In the genomic region with DNA sequence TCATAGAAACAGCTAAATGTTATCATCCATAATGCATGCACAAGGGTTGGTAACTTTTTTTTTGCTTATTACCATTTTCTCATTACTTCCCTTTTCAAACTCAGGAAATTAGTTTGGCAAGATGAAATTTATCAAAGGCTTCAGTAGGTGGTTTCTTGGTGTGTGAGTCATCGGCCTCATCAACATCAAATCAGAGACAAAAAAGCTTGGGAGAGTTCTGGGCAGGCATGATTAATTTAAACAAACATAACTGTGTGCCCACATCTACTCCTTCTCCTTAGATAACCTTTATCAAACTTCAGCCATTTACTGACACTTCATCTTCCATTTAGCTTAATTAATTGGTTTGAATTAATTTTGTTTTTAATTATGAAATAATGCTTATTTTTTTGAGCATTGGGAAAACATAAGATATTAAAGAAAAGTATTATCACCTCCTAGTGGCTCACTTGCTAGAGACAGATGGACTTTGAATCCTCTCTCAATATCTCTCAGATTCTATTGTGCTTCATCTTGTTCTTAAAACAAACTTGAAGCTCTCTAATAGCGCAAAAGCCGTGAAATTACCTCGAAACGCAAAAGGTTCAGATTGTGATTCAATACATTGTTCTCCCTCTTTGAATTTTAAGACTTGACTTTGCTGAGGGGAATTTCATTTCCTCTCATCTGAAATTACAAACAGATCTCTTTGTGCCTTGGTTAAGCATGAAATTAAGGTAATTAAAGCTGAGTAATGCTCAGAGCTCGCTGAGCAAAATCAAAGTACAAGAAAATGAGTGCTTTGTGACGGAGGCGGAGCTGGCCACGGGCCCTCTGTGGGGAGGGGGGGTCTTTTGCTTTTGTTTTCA, we compare ENCODE assay signal across 16 mouse cellular contexts.
A peak's percentile ranks its signal among the peaks of the same experiment; 100 is the strongest.
DNase-seq lines count a peak whose midpoint lies in the region; ATAC-seq and TF ChIP-seq lines count a peak whose summit lies in the region.
"Had no signal": no experiment of that assay in that cellular context is flagged by ENCODE, and none has a peak within 500 bp of the region (broad histone marks: within the 10 kb centered on the region; RNA-seq: fewer than 3 reads in every experiment).

No protein-coding gene starts in this region.

- no peak overlapping the region for H3K4me2 ChIP-seq in hindbrain, embryonic 12.5 days (replicated peaks)
- H3K4me2 ChIP-seq in hindbrain, embryonic 13.5 days = no peak overlapping the region
- no peak overlapping the region; the same call in 1 of the 2 replicates for H3K4me2 ChIP-seq in forebrain, embryonic 12.5 days
- H3K4me2 ChIP-seq in midbrain, embryonic 13.5 days (replicated peaks) = peak overlapping the region; percentile 17; the same call in 1 of the 2 replicates

- H3K36me3 ChIP-seq in hindbrain, embryonic 12.5 days = no peaks in the 10 kb centered on the region
- no peaks in the 10 kb centered on the region for H3K36me3 ChIP-seq in hindbrain, embryonic 13.5 days
- no peaks in the 10 kb centered on the region for H3K36me3 ChIP-seq in forebrain, embryonic 12.5 days (replicated peaks)
- no peaks in the 10 kb centered on the region for H3K36me3 ChIP-seq in midbrain, embryonic 13.5 days
- H3K36me3 ChIP-seq in heart, adult 2 months (ENCODE audit: control insufficient read depth, insufficient read depth, low read length) = no peaks in the 10 kb centered on the region
- H3K36me3 ChIP-seq: G1E had no signal

- H3K4me3 ChIP-seq in hindbrain, embryonic 12.5 days = no peak overlapping the region
- H3K4me3 ChIP-seq in hindbrain, embryonic 13.5 days = no peak overlapping the region
- no peak overlapping the region for H3K4me3 ChIP-seq in forebrain, embryonic 12.5 days (replicated peaks)
- H3K4me3 ChIP-seq in midbrain, embryonic 13.5 days (replicated peaks) = no peak overlapping the region
- H3K4me3 ChIP-seq in heart, adult 2 months = no peak overlapping the region
- H3K4me3 ChIP-seq: myocyte had no signal

- TF ChIP-seq POLR2A in heart, adult 2 months (IDR thresholded peaks at IDR 0.05; ENCODE audit: insufficient read depth, low read depth, low read length) = no peak

- no peak overlapping the region for H3K9ac ChIP-seq in hindbrain, embryonic 12.5 days
- no peak overlapping the region for H3K9ac ChIP-seq in hindbrain, embryonic 13.5 days
- H3K9ac ChIP-seq in forebrain, embryonic 12.5 days = no peak overlapping the region
- H3K9ac ChIP-seq in midbrain, embryonic 13.5 days (replicated peaks) = no peak overlapping the region
- no peak overlapping the region for H3K9ac ChIP-seq in heart, adult 2 months (ENCODE audit: low read depth, low read length)

- no peak for TF ChIP-seq EP300 in heart, adult 2 months (IDR thresholded peaks at IDR 0.05; ENCODE audit: insufficient read depth, low read depth, low read length)

- no peaks in the 10 kb centered on the region for H3K79me2 ChIP-seq in heart, adult 2 months (replicated peaks; ENCODE audit: control insufficient read depth, insufficient read depth, low read length)

- WGBS in hindbrain, embryonic 12.5 days = 38% methylated on average over 9 of the region's 9 CpGs
- 28% methylated on average over 9 of the region's 9 CpGs for WGBS in hindbrain, embryonic 13.5 days
- WGBS in forebrain, embryonic 12.5 days = 20% methylated on average over 9 of the region's 9 CpGs
- WGBS in midbrain, embryonic 13.5 days = 17% methylated on average over 9 of the region's 9 CpGs
- WGBS in heart, adult 2 months = 75% methylated on average over 9 of the region's 9 CpGs

- intact Hi-C loops in heart, adult 2 months (cut with DNase I) = no loop called here

- ATAC-seq in hindbrain, embryonic 12.5 days (ENCODE audit: low FRiP score) = peak; percentile 80
- ATAC-seq in hindbrain, embryonic 13.5 days (ENCODE audit: low FRiP score) = no peak
- ATAC-seq in forebrain, embryonic 12.5 days (ENCODE audit: low FRiP score) = peak; percentile 82; the same call in 1 of the 2 replicates
- ATAC-seq in midbrain, embryonic 13.5 days = peak; percentile 65
- ATAC-seq: activated CD4-positive, CD25-positive, alpha-beta regulatory T cell, adult 4 months had no signal

- H3K27ac ChIP-seq in hindbrain, embryonic 12.5 days = no peak overlapping the region
- no peak overlapping the region for H3K27ac ChIP-seq in hindbrain, embryonic 13.5 days
- no peak overlapping the region for H3K27ac ChIP-seq in forebrain, embryonic 12.5 days
- H3K27ac ChIP-seq in midbrain, embryonic 13.5 days = no peak overlapping the region
- H3K27ac ChIP-seq in heart, adult 2 months = no peak overlapping the region

- no peaks in the 10 kb centered on the region for H3K27me3 ChIP-seq in hindbrain, embryonic 12.5 days
- no peaks in the 10 kb centered on the region for H3K27me3 ChIP-seq in hindbrain, embryonic 13.5 days
- H3K27me3 ChIP-seq in forebrain, embryonic 12.5 days = no peaks in the 10 kb centered on the region
- no peaks in the 10 kb centered on the region for H3K27me3 ChIP-seq in midbrain, embryonic 13.5 days
- no peaks in the 10 kb centered on the region for H3K27me3 ChIP-seq in heart, adult 2 months (ENCODE audit: control insufficient read depth, insufficient read depth, low read length)

- no peaks in the 10 kb centered on the region for H3K9me3 ChIP-seq in hindbrain, embryonic 12.5 days (replicated peaks)
- no peaks in the 10 kb centered on the region for H3K9me3 ChIP-seq in hindbrain, embryonic 13.5 days
- H3K9me3 ChIP-seq in forebrain, embryonic 12.5 days = no peaks in the 10 kb centered on the region
- no peaks in the 10 kb centered on the region for H3K9me3 ChIP-seq in midbrain, embryonic 13.5 days
- H3K9me3 ChIP-seq: G1E had no signal

- no peaks in the 10 kb centered on the region for H3K4me1 ChIP-seq in hindbrain, embryonic 12.5 days
- H3K4me1 ChIP-seq in hindbrain, embryonic 13.5 days (replicated peaks) = no peaks in the 10 kb centered on the region
- no peaks in the 10 kb centered on the region for H3K4me1 ChIP-seq in forebrain, embryonic 12.5 days
- H3K4me1 ChIP-seq in midbrain, embryonic 13.5 days (replicated peaks) = 0 out of 2 replicates have a peak, but pooled peaks cover 3% of the 10 kb centered on the region
- no peaks in the 10 kb centered on the region for H3K4me1 ChIP-seq in heart, adult 2 months (ENCODE audit: control insufficient read depth, insufficient read depth, low read length)

- no peak for TF ChIP-seq CTCF in heart, adult 2 months (IDR thresholded peaks at IDR 0.05)

- peak; percentile 59 for DNase-seq in brain, adult 2 months (ENCODE audit: low read depth, low spot score)
- no peak for DNase-seq in thymus, postnatal 0 days (ENCODE audit: low spot score)
- no peak for DNase-seq in heart, adult 2 months
- DNase-seq in cerebellum, postnatal 25 days = no peak
- DNase-seq: B cell, adult 2 months; heart, postnatal 4 days; lung, postnatal 10 days; retina, postnatal 1 day; thymus, postnatal 25 days had no signal
